Mouse (Mus musculus) frontal cortex, adult 2 months (tissue): Measurements from ENCODE around the gene Hmgcs1. TPM values are rescaled to one million over a fixed set of nuclear protein-coding genes. Genes with fewer than 3 reads are reported as not detected.

Experiments
- DNase-seq, 2 experiments: peaks; one replicate each; pipeline ENCODE4 v3.0.0; 2022; ENCODE audit warnings: low spot score in 1 of 2; ENCODE audit errors: extremely low spot score in 1 of 2
- polyA plus RNA-seq: library from polyadenylated mRNA; depleted of rRNA; stranded (reverse); fragments of >200 nt; gene quantifications from 2 replicates; pipeline ENCODE4 v1.2.3, GENCODE M21; 2012; rRNA removed

Hmgcs1 gene
- polyA plus RNA-seq, 1 experiment: 174 TPM

DNA sequence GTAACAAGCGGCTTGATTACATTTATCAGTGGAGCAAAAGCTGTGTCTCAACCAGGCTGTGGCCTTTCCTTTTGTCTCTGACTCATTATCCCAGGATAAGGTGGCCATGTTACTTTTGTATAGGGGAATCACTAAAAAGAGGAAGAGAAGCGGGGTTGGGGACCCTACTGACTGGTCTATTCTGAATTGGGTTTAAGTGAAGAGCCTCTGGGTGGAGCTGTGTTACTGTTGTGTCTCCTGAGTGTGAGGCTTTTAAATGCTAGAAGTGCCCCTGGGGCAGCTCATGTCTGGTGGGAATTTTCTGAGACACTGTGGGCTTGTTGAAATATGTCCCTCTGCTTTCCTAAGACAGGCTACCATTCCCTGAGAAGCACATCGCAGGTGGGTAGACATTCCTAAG lies 53.3 kb downstream of the Hmgcs1 start:
- no peak for DNase-seq

DNA sequence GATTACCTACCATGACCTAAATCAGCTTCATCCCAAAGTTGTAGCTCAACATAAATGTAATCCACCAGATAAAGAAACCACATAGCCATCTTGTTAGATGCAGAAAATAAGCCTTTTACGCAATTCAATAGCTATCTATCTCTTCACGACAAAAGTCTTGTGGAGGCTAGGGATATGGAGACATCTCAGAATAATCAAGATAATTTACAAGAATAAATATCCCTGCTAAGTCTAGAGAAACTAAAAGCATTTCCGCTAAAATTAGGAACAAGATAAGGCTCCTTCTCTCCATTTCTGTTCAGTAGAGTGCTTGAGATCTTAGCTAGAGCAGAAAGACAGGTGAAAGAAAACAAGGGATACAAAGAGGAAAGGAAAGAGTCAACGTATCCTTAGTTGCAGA lies 56.8 kb downstream of the Hmgcs1 start:
- no peak for DNase-seq

DNA sequence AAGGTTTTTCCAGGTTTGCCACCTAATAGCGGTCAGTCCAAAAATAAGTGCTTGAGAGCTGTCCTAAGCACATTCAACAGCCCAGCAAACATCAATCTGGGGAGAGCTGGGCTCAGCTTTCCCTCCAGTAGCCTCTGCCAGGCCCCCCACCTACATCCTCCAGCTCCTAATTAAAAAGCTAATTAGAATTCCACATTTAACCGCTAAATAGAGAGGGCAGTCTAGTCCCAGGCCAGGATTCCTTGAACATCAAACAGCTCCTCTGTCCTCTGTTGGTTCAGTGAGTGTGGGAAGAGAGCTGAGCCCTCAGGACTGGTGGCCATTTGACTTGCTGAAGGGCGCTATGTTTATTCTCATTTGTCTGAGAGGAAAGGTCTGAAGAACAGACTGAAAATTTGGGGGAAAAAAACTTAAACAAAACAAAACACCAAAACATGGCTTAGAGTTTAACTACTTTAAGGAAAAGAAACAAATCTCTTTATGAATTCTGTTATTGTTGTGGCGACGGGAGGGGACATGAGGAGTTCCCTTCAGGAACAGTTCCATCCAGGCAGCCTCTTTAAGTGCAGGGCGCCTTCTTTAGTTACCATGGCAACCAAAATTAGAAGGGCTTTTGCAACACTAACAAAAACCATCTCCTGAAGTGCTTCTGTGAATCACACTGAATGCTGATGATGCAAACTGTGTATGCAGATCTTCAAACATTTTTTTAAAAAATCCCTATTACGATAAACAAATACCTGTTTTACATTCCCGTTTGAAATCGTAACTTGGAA lies 63.9 kb downstream of the Hmgcs1 start:
- DNase-seq: peak; percentile 49 to 68

- peak in 1 of 2 experiments; percentile 42 for DNase-seq
These were observed 64.4 kb downstream of the Hmgcs1 start for GRCm38 (mm10) chr13:119754635-119755020.

GRCm38 (mm10) chr13:119755141-119755547 lies 65.0 kb downstream of the Hmgcs1 start:
- peak in 1 of 2 experiments; percentile 39 for DNase-seq

- DNase-seq: peak; percentile 76 to 83
These were observed 65.7 kb downstream of the Hmgcs1 start, which contains the start of gene Nim1k for GRCm38 (mm10) chr13:119755681-119756471. TSS of gene Nim1k (minus strand) at chr13:119755882.

DNA sequence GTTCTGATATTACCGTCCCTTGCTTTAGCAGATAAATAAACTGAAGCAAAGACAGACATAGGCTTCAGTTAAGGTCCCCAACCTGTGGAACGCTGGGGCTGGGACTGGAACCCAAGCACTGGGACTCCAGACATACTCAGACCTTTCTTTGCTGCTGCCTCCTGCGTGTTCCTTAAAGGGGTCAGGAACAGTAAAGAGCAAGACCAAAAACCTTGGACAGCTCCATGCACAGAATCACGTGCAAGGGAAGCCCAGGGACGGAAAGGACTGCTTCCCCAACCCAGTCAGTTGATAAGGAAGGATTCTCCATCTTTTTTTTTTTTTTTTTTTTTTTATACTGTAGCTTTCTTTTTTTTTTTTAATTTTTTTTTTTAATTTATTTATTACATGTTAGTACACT lies 66.7 kb downstream of the Hmgcs1 start:
- DNase-seq: no peak

Other genes starting within 250 kb of the Hmgcs1 start
- gene 4833420G17Rik, start 227.6 kb upstream of the Hmgcs1 start, polyA plus RNA-seq: 70.5 and 85.1 TPM in 2 replicates
- gene Tmem267, start 202.3 kb upstream of the Hmgcs1 start, polyA plus RNA-seq: 9.7 and 24.1 TPM in 2 replicates
- 0.65 and 1.6 TPM in 2 replicates for gene 3110070M22Rik, start 202.0 kb upstream of the Hmgcs1 start, polyA plus RNA-seq
- gene Ccl28, start 66.6 kb upstream of the Hmgcs1 start, polyA plus RNA-seq: 0.19 and 2.3 TPM in 2 replicates
- 9.2 and 10.2 TPM in 2 replicates for gene Nim1k, start 65.5 kb downstream of the Hmgcs1 start, polyA plus RNA-seq
- 29.3 and 30.3 TPM in 2 replicates for gene Zfp131, start 100.5 kb downstream of the Hmgcs1 start, polyA plus RNA-seq
- not detected in 2 replicates for gene AF067063, start 139.8 kb downstream of the Hmgcs1 start, polyA plus RNA-seq
- not detected in 2 replicates for gene D13Ertd608e, start 145.6 kb downstream of the Hmgcs1 start, polyA plus RNA-seq
- not detected in 2 replicates for gene Tcstv1, start 204.4 kb downstream of the Hmgcs1 start, polyA plus RNA-seq
- not detected in 2 replicates for gene Gm21761, start 238.9 kb downstream of the Hmgcs1 start, polyA plus RNA-seq